Mouse (Mus musculus) liver, embryonic 11.5 days (tissue): ENCODE results near the gene Olfr728. TPM values are rescaled to one million over a fixed set of nuclear protein-coding genes. Genes with fewer than 3 reads are reported as not detected.

ENCODE experiments used
- ATAC-seq: fragments of 200-750 bp; cut with Nextera tagmentation; replicated peaks from 2 replicates; pipeline ENCODE4 v1.8.0; 2017; ENCODE audit warnings: moderate number of reproducible peaks, mild to moderate bottlenecking, moderate TSS enrichment, moderate library complexity; ENCODE audit not compliant: low FRiP score
- DNase-seq: peaks from one replicate; pipeline ENCODE4 v3.0.0-alpha.2; 2017; ENCODE audit warnings: low spot score
- H3K27ac ChIP-seq: fragments of 300-500 bp; sonication (generic); 2 replicates; pipeline ENCODE4 v1.5.1; 2014; ENCODE audit warnings: mild to moderate bottlenecking, low read depth, low read length, control low read depth
- H3K27me3 ChIP-seq: fragments of 300-500 bp; sonication (generic); replicated peaks from 2 replicates; pipeline ENCODE4 v1.6.1; 2014; ENCODE audit warnings: low read length, mixed read lengths; ENCODE audit not compliant: control insufficient read depth, insufficient read depth
- H3K36me3 ChIP-seq: fragments of 300-500 bp; sonication (generic); 2 replicates; pipeline ENCODE4 v1.6.1; 2014; ENCODE audit warnings: mild to moderate bottlenecking, low read length, moderate library complexity, mixed read lengths; ENCODE audit not compliant: control insufficient read depth, insufficient read depth
- H3K4me1 ChIP-seq: fragments of 300-500 bp; sonication (generic); replicated peaks from 2 replicates; pipeline ENCODE4 v1.6.1; 2014; ENCODE audit warnings: low read length, mixed read lengths; ENCODE audit not compliant: control insufficient read depth, insufficient read depth
- H3K4me2 ChIP-seq: fragments of 300-500 bp; sonication (generic); 2 replicates; pipeline ENCODE4 v1.6.1; 2014; ENCODE audit warnings: mild to moderate bottlenecking, control low read depth, moderate library complexity
- H3K4me3 ChIP-seq: fragments of 300-500 bp; sonication (generic); 2 replicates; pipeline ENCODE4 v1.5.1; 2014; ENCODE audit warnings: low read depth, low read length, control low read depth
- H3K9ac ChIP-seq: fragments of 300-500 bp; sonication (generic); 2 replicates; pipeline ENCODE4 v1.6.1; 2014; ENCODE audit warnings: low read depth, low read length, control low read depth
- H3K9me3 ChIP-seq: fragments of 300-500 bp; sonication (generic); 2 replicates; pipeline ENCODE4 v1.6.1; 2016; ENCODE audit warnings: low read length, inconsistent platforms, mixed read lengths; ENCODE audit not compliant: control insufficient read depth
- WGBS: fragments of 180-500 bp; shearing (Covaris S2); extraction: QIAGEN DNeasy Blood & Tissue Kit; methylation state at CpG from one replicate; pipeline ENCODE4 v1.1.7; 2014; 5-methylcytosine and 5-hydroxymethylcytosine counted together
- polyA plus RNA-seq: library from polyadenylated mRNA; unstranded; fragments of >200 nt; fragmentation: Nextera tagmentation; extraction: Ambion mirVana; gene quantifications from 2 replicates; pipeline ENCODE4 v1.2.1, GENCODE M21; 2014

Gene Olfr728
- not detected in 2 replicates for polyA plus RNA-seq

DNA sequence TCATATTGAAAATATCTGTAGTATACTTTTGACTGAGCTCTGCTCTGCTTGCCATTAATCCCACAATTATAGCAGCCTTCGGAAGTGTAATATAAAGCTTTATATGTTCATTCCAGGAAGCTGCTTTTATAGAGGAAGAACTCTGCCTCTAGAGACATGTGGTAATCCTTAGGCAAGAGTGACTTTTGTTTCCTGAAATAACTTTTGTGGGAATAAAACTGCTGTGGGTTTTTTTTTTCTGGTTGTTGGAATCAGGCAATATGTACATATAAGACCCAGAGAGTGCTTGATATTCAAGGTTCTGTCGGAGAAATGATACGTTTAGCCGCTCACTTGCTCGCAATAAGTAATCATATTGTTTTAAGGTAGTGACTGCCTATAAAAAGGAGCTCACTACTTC, at the start of gene Olfr728:
TSS of gene Olfr728 (minus strand) at position 101 of the 400 bp plus-strand sequence.
- H3K36me3 ChIP-seq: no peaks in the 10 kb centered on the region
- H3K9ac ChIP-seq: no peak within 1 kb of the TSS
- 87% methylated on average over 5 of the region's 5 CpGs for WGBS
- H3K27me3 ChIP-seq: no peaks in the 10 kb centered on the region
- no peak within 1 kb of the TSS for H3K27ac ChIP-seq
- no peaks in the 10 kb centered on the region; the same call in 1 of the 2 replicates for H3K9me3 ChIP-seq
- H3K4me2 ChIP-seq: no peak within 1 kb of the TSS
- no peak for ATAC-seq
- no peak for DNase-seq
- H3K4me3 ChIP-seq: no peak within 1 kb of the TSS
- H3K4me1 ChIP-seq: no peaks in the 10 kb centered on the region

DNA sequence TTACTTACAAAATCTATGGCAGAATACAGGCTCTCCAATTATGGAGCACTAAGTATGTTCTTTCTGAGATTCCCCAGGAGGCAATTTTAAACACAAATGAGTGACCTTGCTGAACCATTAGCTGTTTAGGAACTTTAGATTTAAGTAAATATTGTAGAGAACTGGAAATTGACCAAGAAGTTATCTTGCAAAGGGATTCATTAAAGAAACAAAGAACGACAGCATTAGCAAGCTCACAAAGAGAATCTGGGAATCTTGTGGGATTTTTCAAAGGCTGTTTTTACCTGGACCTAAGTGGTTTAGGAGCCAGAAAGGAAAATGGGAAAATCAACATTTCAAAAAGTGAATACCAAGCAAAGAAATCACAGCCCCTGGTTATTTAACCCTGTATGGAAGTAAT, 45.6 kb upstream of the Olfr728 start, which contains the start of gene Olfr730:
TSS of gene Olfr730 (minus strand) at position 101 of the 400 bp plus-strand sequence.
- no peak for DNase-seq
- no peak within 1 kb of the TSS for H3K4me3 ChIP-seq
- no peak within 1 kb of the TSS for H3K9ac ChIP-seq
- no peak within 1 kb of the TSS for H3K4me2 ChIP-seq
- H3K27me3 ChIP-seq: no peaks in the 10 kb centered on the region
- H3K36me3 ChIP-seq: no peaks in the 10 kb centered on the region
- no peaks in the 10 kb centered on the region for H3K9me3 ChIP-seq
- no peak within 1 kb of the TSS for H3K27ac ChIP-seq
- ATAC-seq: no peak
- no peaks in the 10 kb centered on the region for H3K4me1 ChIP-seq
- WGBS: 64% methylated on average over 1 of the region's 1 CpGs

DNA sequence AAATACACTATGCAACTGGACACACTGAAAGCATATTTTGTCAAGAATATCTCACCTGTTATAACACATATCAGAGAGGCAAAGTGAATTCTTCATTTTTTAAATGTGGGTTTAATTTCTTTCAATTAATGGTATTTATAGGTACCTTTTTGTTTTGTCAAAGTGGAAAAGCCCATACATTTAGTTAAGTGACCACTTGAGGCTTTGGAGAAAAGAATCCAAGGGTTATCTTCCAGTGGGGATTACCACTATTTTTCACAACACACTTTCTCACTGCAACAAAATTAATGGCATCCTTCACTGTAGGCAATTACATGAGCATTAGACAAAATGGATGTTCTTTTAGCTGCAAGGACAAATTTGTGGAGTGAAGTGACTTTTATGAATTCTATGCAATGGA, 10.3 kb upstream of the Olfr728 start, which contains the start of gene Olfr729:
TSS of gene Olfr729 (minus strand) at position 101 of the 400 bp plus-strand sequence.
- Histone ChIP-seq H3K36me3 (no peaks in the 10 kb centered on the region), H3K4me2 (no peak within 1 kb of the TSS), H3K27me3 (no peaks in the 10 kb centered on the region), H3K4me3 (no peak within 1 kb of the TSS), H3K27ac (no peak within 1 kb of the TSS), H3K9ac (no peak within 1 kb of the TSS), H3K4me1 (no peaks in the 10 kb centered on the region), H3K9me3 (no peaks in the 10 kb centered on the region)
- DNase-seq (no peak), ATAC-seq (no peak)

DNA sequence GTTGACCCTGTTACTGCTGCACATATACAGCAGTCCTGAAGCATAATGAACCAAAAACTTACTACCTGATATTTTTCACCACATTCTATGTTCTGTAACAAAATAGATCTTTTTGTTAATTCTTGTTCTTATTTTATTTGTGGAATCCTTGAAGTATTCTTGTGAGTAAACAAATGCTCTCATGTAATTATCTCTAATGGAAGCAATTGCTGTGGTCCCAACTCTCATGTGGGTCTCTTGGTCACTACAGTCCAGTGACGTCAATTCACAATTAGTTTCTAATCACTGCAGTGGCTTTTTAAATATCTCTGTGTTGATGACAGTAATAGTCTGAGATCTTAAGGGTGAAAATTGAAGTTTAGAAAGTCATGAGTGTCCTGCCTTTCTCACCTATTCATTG, 19.6 kb downstream of the Olfr728 start, which contains the start of gene Olfr727:
TSS of gene Olfr727 (plus strand) at position 301 of the 400 bp plus-strand sequence.
- Histone ChIP-seq H3K27me3 (no peaks in the 10 kb centered on the region), H3K4me3 (no peak within 1 kb of the TSS), H3K4me2 (no peak within 1 kb of the TSS), H3K27ac (no peak within 1 kb of the TSS), H3K4me1 (no peaks in the 10 kb centered on the region), H3K36me3 (no peaks in the 10 kb centered on the region), H3K9ac (no peak within 1 kb of the TSS), H3K9me3 (no peaks in the 10 kb centered on the region)
- DNase-seq: no peak
- 74% methylated on average over 1 of the region's 1 CpGs for WGBS
- ATAC-seq: no peak

- no peak within 1 kb of the TSS for H3K4me2 ChIP-seq
- no peak within 1 kb of the TSS for H3K27ac ChIP-seq
- no peak for DNase-seq
- ATAC-seq: no peak
- 63% methylated on average over 1 of the region's 1 CpGs for WGBS
- H3K9me3 ChIP-seq: no peaks in the 10 kb centered on the region
- H3K27me3 ChIP-seq: no peaks in the 10 kb centered on the region
- no peak within 1 kb of the TSS for H3K9ac ChIP-seq
- H3K36me3 ChIP-seq: no peaks in the 10 kb centered on the region
- no peaks in the 10 kb centered on the region for H3K4me1 ChIP-seq
- H3K4me3 ChIP-seq: no peak within 1 kb of the TSS
Observed at GRCm38 (mm10) chr14:50090853-50091252, 51.6 kb downstream of the Olfr728 start, which contains the start of gene Olfr726. TSS of gene Olfr726 (minus strand) at chr14:50090953.

Other genes with a start within 250 kb of the Olfr728 start
- gene Olfr722, start 240.7 kb downstream of the Olfr728 start, polyA plus RNA-seq: not detected in 2 replicates
- not detected in 2 replicates for gene Olfr723, start 210.9 kb downstream of the Olfr728 start, polyA plus RNA-seq
- gene Olfr724, start 179.4 kb downstream of the Olfr728 start, polyA plus RNA-seq: not detected in 2 replicates
- not detected in 2 replicates for gene Olfr725, start 102.3 kb downstream of the Olfr728 start, polyA plus RNA-seq
- gene Olfr726, start 51.7 kb downstream of the Olfr728 start, polyA plus RNA-seq: not detected in 2 replicates
- not detected in 2 replicates for gene Olfr727, start 19.5 kb downstream of the Olfr728 start, polyA plus RNA-seq
- not detected in 2 replicates for gene Olfr729, start 10.2 kb upstream of the Olfr728 start, polyA plus RNA-seq
- not detected in 2 replicates for gene Olfr730, start 45.5 kb upstream of the Olfr728 start, polyA plus RNA-seq
- gene Olfr731, start 99.2 kb upstream of the Olfr728 start, polyA plus RNA-seq: not detected in 2 replicates
- not detected in 2 replicates for gene Olfr732, start 141.5 kb upstream of the Olfr728 start, polyA plus RNA-seq
- not detected in 2 replicates for gene Olfr733, start 158.8 kb upstream of the Olfr728 start, polyA plus RNA-seq
- not detected in 2 replicates for gene Olfr734, start 184.1 kb upstream of the Olfr728 start, polyA plus RNA-seq
- gene Olfr735, start 206.2 kb upstream of the Olfr728 start, polyA plus RNA-seq: not detected in 2 replicates
- gene Tlr11, start 215.2 kb upstream of the Olfr728 start, polyA plus RNA-seq: not detected in 2 replicates
- not detected in 2 replicates for gene Olfr736, start 238.5 kb upstream of the Olfr728 start, polyA plus RNA-seq